Mouse (Mus musculus) C2C12 (cell line): Measurements from ENCODE around the gene Alg12.

ENCODE experiments used
- CEBPB ChIP-seq: IDR thresholded peaks from one replicate; pipeline ENCODE4 v1.6.1; 2011; ENCODE audit warnings: low read depth, mild to moderate bottlenecking, control low read depth, moderate library complexity
- CTCF ChIP-seq: IDR thresholded peaks from one replicate; pipeline ENCODE4 v1.5.1; 2011; ENCODE audit not compliant: control insufficient read depth, insufficient read depth, insufficient read length
- FOSL1 ChIP-seq: IDR thresholded peaks from one replicate; pipeline ENCODE4 v1.8.0; 2011; ENCODE audit warnings: mild to moderate bottlenecking, low read length; ENCODE audit not compliant: poor library complexity, insufficient read depth, severe bottlenecking
- MAX ChIP-seq: IDR thresholded peaks from one replicate; pipeline ENCODE4 v1.6.1; 2011; ENCODE audit warnings: mild to moderate bottlenecking, control low read depth
- MYOD1 ChIP-seq: IDR thresholded peaks from one replicate; pipeline ENCODE4 v1.6.1; 2011; ENCODE audit warnings: low read depth; ENCODE audit not compliant: control insufficient read depth, insufficient read length
- MYOG ChIP-seq: IDR thresholded peaks from one replicate; pipeline ENCODE4 v1.6.1; 2011; ENCODE audit not compliant: control insufficient read depth, insufficient read length; ENCODE audit errors: extremely low read depth
- USF1 ChIP-seq: IDR thresholded peaks from one replicate; pipeline ENCODE4 v1.6.1; 2011; ENCODE audit warnings: low read depth, mild to moderate bottlenecking, control low read depth, moderate library complexity

- no peak for TF ChIP-seq CTCF
- TF ChIP-seq MAX: peak; percentile 100
- TF ChIP-seq MYOD1: peak; percentile 39
- TF ChIP-seq USF1: peak; percentile 64
- TF ChIP-seq MYOG: no peak
- no peak for TF ChIP-seq FOSL1
- no peak for TF ChIP-seq CEBPB
These were observed 42.9 kb upstream of the Alg12 start, which contains the start of gene Pim3 for GRCm38 (mm10) chr15:88861772-88862622.
